Mouse (Mus musculus) lung, embryonic 14.5 days (tissue): ENCODE measurements around the gene Rpe. TPM values are rescaled to one million over a fixed set of nuclear protein-coding genes. Genes with fewer than 3 reads are reported as not detected.
A peak's percentile ranks its signal among the peaks of the same experiment; 100 is the strongest.

ENCODE experiments used
- ATAC-seq: fragments of 200-750 bp; cut with Nextera tagmentation; 2 replicates; pipeline ENCODE4 v1.8.0; 2017; ENCODE audit warnings: mild to moderate bottlenecking, moderate TSS enrichment, moderate library complexity; ENCODE audit not compliant: insufficient read depth
- DNase-seq: peaks from one replicate; pipeline ENCODE4 v3.0.0-alpha.2; 2015
- H3K27ac ChIP-seq: fragments of 300-500 bp; sonication (generic); 2 replicates; pipeline ENCODE4 v1.5.1; 2014; ENCODE audit warnings: low read depth, mild to moderate bottlenecking, moderate library complexity
- H3K27me3 ChIP-seq: fragments of 300-500 bp; sonication (generic); 2 replicates; pipeline ENCODE4 v1.6.1; 2014; ENCODE audit warnings: low read length, control low read depth; ENCODE audit not compliant: insufficient read depth
- H3K36me3 ChIP-seq: fragments of 300-500 bp; sonication (generic); 2 replicates; pipeline ENCODE4 v1.6.1; 2014; ENCODE audit warnings: control low read depth; ENCODE audit not compliant: insufficient read depth
- H3K4me1 ChIP-seq: fragments of 300-500 bp; sonication (generic); 2 replicates; pipeline ENCODE4 v1.6.1; 2014; ENCODE audit warnings: antibody characterized with exemption, control low read depth; ENCODE audit not compliant: insufficient read depth
- H3K4me2 ChIP-seq: fragments of 300-500 bp; sonication (generic); 2 replicates; pipeline ENCODE4 v1.6.1; 2014; ENCODE audit warnings: mild to moderate bottlenecking
- H3K4me3 ChIP-seq: fragments of 300-500 bp; sonication (generic); 2 replicates; pipeline ENCODE4 v1.5.1; 2014; ENCODE audit warnings: low read depth, low read length
- H3K9ac ChIP-seq: fragments of 300-500 bp; sonication (generic); 2 replicates; pipeline ENCODE4 v1.6.1; 2014
- H3K9me3 ChIP-seq: fragments of 300-500 bp; sonication (generic); 2 replicates; pipeline ENCODE4 v1.6.1; 2016; ENCODE audit warnings: low read depth, low read length, control low read depth
- CTCF ChIP-seq: IDR thresholded peaks from 2 replicates; pipeline ENCODE4 v1.5.1; 2016; ENCODE audit warnings: antibody characterized with exemption, low read depth
- WGBS: fragments of 180-500 bp; shearing (Covaris S2); extraction: QIAGEN DNeasy Blood & Tissue Kit; methylation state at CpG from one replicate; pipeline ENCODE4 v1.1.7; 2014; 5-methylcytosine and 5-hydroxymethylcytosine counted together
- polyA plus RNA-seq: library from polyadenylated mRNA; unstranded; fragments of >200 nt; fragmentation: Nextera tagmentation; extraction: Ambion mirVana; gene quantifications from 2 replicates; pipeline ENCODE4 v1.2.1, GENCODE M21; 2014

Gene Rpe
- polyA plus RNA-seq, 1 experiment from 2014 or later = 55.5 TPM

DNA sequence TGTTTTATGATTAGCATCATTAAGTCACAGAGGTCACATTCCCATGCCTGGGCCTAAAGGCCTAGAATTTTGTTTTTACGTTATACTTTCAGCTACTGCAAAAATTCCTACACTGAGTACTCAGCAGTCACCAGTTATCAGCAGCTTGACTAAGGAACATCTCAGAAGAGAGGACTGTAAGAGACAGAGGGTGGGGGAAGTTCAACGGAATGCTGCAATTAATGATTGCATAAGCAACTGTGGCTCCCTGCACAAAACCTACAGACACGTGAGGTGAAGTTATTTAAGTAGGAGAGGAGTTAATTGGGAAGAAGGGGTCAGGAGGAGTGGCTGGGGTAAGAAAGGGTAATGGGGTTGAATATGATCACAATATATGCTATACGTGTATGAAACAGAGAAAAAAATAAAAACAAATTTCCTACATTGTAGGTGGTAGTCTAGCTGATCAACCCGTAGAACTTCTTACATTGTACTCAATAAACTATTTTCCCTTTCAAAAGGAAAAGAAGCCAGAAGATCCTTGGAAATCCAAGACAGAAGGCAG is 410 bp upstream of the Rpe start:
- 49% methylated on average over 5 of the region's 5 CpGs for WGBS
- Histone ChIP-seq H3K27ac (no peak overlapping the region), H3K4me1 (peaks cover 3% of the 10 kb centered on the region; the same call in 1 of the 2 replicates), H3K9me3 (no peaks in the 10 kb centered on the region), H3K36me3 (no peaks in the 10 kb centered on the region; the same call in 1 of the 2 replicates), H3K4me3 (peak overlapping the region; percentile 82), H3K27me3 (no peaks in the 10 kb centered on the region), H3K4me2 (peak overlapping the region; percentile 70), H3K9ac (peak overlapping the region; percentile 77; the same call in 1 of the 2 replicates)
- DNase-seq (no peak), ATAC-seq (peak; percentile 35)
- TF ChIP-seq CTCF = no peak

DNA sequence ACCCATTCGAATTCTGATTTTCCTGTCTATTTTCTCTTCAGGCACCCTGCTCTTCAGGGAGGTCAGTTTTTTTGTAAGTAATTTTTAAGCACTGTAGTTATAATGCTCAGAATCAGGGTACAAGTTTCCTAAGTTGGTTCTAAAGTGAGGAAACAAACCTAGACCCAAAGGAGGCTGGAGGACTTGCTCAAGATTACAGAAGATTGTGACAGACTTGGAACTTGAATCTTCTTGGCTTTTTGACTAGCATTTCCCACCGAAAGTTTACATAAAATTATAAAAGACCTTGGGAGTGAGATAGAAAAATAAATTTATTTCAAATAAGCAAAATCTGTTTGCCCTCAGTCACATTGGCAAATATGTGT is 927 bp downstream of the Rpe start:
- Histone ChIP-seq H3K36me3 (peaks cover 2% of the 10 kb centered on the region), H3K4me1 (peaks cover 3% of the 10 kb centered on the region; the same call in 1 of the 2 replicates), H3K27me3 (no peaks in the 10 kb centered on the region), H3K9ac (peak overlapping the region; percentile 77), H3K4me3 (peak overlapping the region; percentile 82), H3K4me2 (peak overlapping the region; percentile 70), H3K27ac (no peak overlapping the region; the same call in 1 of the 2 replicates), H3K9me3 (no peaks in the 10 kb centered on the region)
- 20% methylated on average over 2 of the region's 2 CpGs for whole genome bisulfite sequencing
- no peak for DNase-seq
- no peak for TF ChIP-seq CTCF
- ATAC-seq = no peak

DNA sequence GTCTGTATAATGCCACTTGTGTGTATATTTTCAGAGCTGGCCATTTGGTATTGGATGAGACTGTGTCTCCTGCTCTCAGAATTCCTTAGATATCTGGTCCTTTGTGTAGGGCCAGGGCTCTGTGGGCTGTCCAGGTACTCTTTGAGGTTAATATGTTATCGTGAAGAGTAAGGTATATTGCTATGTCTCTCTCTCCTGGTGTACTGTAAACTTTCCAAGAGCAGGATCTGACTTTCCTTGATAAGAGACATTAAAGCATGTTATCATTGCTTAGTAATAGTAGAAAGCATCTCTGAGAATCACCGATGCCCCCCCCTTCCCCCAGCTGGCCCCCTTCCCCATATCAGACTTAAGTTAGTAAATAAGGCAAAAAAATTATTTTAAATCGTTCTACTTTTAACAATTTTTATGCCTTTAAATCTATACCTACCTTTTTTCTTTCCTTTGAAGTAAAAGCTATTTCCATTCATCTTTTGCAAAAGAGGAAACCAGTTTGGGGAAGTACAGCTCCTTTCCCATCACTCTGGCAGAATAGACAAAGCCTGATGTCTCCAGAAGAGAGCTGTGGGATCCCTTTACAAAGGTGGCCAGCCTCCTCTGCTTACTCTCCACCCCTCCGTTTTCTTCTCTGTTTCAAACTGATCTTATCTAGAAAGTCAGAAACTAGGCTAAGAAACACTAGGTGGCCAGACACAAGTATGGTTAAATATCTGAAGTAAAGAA is 2.2 kb downstream of the Rpe start:
- DNase-seq (no peak), ATAC-seq (no peak)
- H3K4me1 ChIP-seq = peaks cover 3% of the 10 kb centered on the region; the same call in 1 of the 2 replicates
- no peak for TF ChIP-seq CTCF
- H3K36me3 ChIP-seq = peaks cover 10% of the 10 kb centered on the region
- H3K27ac ChIP-seq = no peak overlapping the region
- no peaks in the 10 kb centered on the region for H3K27me3 ChIP-seq
- H3K9me3 ChIP-seq = no peaks in the 10 kb centered on the region
- H3K4me3 ChIP-seq = no peak overlapping the region
- H3K4me2 ChIP-seq = peak overlapping the region; percentile 70
- H3K9ac ChIP-seq = no peak overlapping the region
- 78% methylated on average over 4 of the region's 4 CpGs for WGBS

GRCm38 (mm10) chr1:66704523-66704922 is 3.9 kb downstream of the Rpe start:
- no peak for TF ChIP-seq CTCF
- 70% methylated on average over 6 of the region's 6 CpGs for WGBS
- H3K4me2 ChIP-seq = no peak overlapping the region

DNA sequence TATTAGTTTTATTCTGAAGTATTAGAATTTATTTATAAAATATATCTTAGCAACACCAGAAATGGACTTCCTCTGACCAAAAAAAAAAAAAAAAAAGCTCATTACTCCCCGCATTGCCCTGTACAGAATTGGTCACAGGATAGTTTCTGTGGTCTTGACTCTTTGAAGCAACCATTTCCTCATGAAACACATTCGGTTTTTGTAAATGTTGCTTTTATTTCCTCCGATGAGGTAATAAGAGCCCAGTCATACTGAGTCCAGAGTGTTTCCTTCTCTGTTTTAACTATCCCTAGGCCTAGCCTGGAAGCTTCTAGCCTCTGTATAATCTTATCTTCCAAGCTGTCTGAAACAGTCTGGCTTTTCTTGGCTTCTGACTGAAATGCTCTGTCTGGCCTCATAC is 12.2 kb downstream of the Rpe start:
- 87% methylated on average over 3 of the region's 3 CpGs for WGBS
- H3K9ac ChIP-seq = no peak overlapping the region
- no peak for TF ChIP-seq CTCF
- DNase-seq (no peak), ATAC-seq (no peak)
- no peak overlapping the region for H3K4me3 ChIP-seq
- H3K9me3 ChIP-seq = no peaks in the 10 kb centered on the region
- no peak overlapping the region for H3K4me2 ChIP-seq
- peaks cover 55% of the 10 kb centered on the region for H3K36me3 ChIP-seq
- no peaks in the 10 kb centered on the region for H3K4me1 ChIP-seq
- H3K27ac ChIP-seq = no peak overlapping the region
- H3K27me3 ChIP-seq = no peaks in the 10 kb centered on the region

More at GRCm38 (mm10) chr1:66704523-66704922, 3.9 kb downstream of the Rpe start:
- H3K4me1 ChIP-seq = peaks cover 3% of the 10 kb centered on the region; the same call in 1 of the 2 replicates
- peaks cover 24% of the 10 kb centered on the region for H3K36me3 ChIP-seq
- H3K27ac ChIP-seq = no peak overlapping the region
- no peak overlapping the region for H3K4me3 ChIP-seq
- no peak overlapping the region for H3K9ac ChIP-seq
- no peak for ATAC-seq
- H3K9me3 ChIP-seq = no peaks in the 10 kb centered on the region
- no peak for DNase-seq
- no peaks in the 10 kb centered on the region for H3K27me3 ChIP-seq

- no peaks in the 10 kb centered on the region for H3K27me3 ChIP-seq
- no peaks in the 10 kb centered on the region for H3K9me3 ChIP-seq
- H3K4me3 ChIP-seq = no peak overlapping the region
- no peak overlapping the region for H3K27ac ChIP-seq
- TF ChIP-seq CTCF = no peak
- DNase-seq (no peak), ATAC-seq (no peak)
- H3K9ac ChIP-seq = no peak overlapping the region
- WGBS = 64% methylated on average over 1 of the region's 1 CpGs
- H3K36me3 ChIP-seq = peaks cover 41% of the 10 kb centered on the region
- no peak overlapping the region for H3K4me2 ChIP-seq
- no peaks in the 10 kb centered on the region for H3K4me1 ChIP-seq
Observed at GRCm38 (mm10) chr1:66730581-66730980, 29.9 kb downstream of the Rpe start.

DNA sequence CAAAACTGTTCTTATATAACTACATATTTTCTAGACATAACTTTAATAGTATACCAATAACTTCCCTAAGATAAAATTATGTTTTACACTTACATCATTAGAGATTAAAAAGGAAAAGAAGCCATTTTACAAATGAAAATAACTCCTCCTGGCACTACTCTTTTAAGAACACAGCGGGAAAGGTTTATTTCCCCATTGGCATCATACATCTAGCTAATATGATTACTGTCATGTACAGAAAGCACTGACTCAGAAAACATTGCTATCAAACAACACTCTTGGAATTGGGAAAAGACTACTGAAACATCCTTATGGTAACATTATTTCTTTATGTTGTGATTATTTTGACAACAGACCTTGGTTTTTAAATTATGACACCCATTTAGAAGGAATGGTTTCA is 68.1 kb downstream of the Rpe start:
- H3K27ac ChIP-seq = no peak overlapping the region
- no peak for TF ChIP-seq CTCF
- 95% methylated on average over 1 of the region's 1 CpGs for WGBS
- H3K9me3 ChIP-seq = no peaks in the 10 kb centered on the region
- ATAC-seq = no peak
- no peak overlapping the region for H3K9ac ChIP-seq
- H3K4me1 ChIP-seq = no peaks in the 10 kb centered on the region
- no peak for DNase-seq
- H3K27me3 ChIP-seq = no peaks in the 10 kb centered on the region
- no peak overlapping the region for H3K4me2 ChIP-seq
- peaks cover 25% of the 10 kb centered on the region for H3K36me3 ChIP-seq
- H3K4me3 ChIP-seq = no peak overlapping the region

Other genes starting within 250 kb of the Rpe start
- 0.09 and 0.11 TPM in 2 replicates for gene Unc80, start 232.5 kb upstream of the Rpe start, polyA plus RNA-seq
- 21.9 and 22.3 TPM in 2 replicates for gene Kansl1l, start 116.7 kb downstream of the Rpe start, polyA plus RNA-seq
- 128 and 140 TPM in 2 replicates for gene Acadl, start 162.4 kb downstream of the Rpe start, polyA plus RNA-seq
- gene Myl1, start 244.6 kb downstream of the Rpe start, polyA plus RNA-seq = 0.88 and 13.0 TPM in 2 replicates